Mouse (Mus musculus) lung, embryonic 14.5 days (tissue): ENCODE results near the gene Slc2a1. TPM values are rescaled to one million over a fixed set of nuclear protein-coding genes. Genes with fewer than 3 reads are reported as not detected.

Source experiments
- ATAC-seq: fragments of 200-750 bp; cut with Nextera tagmentation; 2 replicates; pipeline ENCODE4 v1.8.0; 2017; ENCODE audit warnings: mild to moderate bottlenecking, moderate TSS enrichment, moderate library complexity; ENCODE audit not compliant: insufficient read depth
- DNase-seq: peaks from one replicate; pipeline ENCODE4 v3.0.0-alpha.2; 2015
- H3K27ac ChIP-seq: fragments of 300-500 bp; sonication (generic); 2 replicates; pipeline ENCODE4 v1.5.1; 2014; ENCODE audit warnings: low read depth, mild to moderate bottlenecking, moderate library complexity
- H3K27me3 ChIP-seq: fragments of 300-500 bp; sonication (generic); 2 replicates; pipeline ENCODE4 v1.6.1; 2014; ENCODE audit warnings: low read length, control low read depth; ENCODE audit not compliant: insufficient read depth
- H3K36me3 ChIP-seq: fragments of 300-500 bp; sonication (generic); 2 replicates; pipeline ENCODE4 v1.6.1; 2014; ENCODE audit warnings: control low read depth; ENCODE audit not compliant: insufficient read depth
- H3K4me1 ChIP-seq: fragments of 300-500 bp; sonication (generic); 2 replicates; pipeline ENCODE4 v1.6.1; 2014; ENCODE audit warnings: antibody characterized with exemption, control low read depth; ENCODE audit not compliant: insufficient read depth
- H3K4me2 ChIP-seq: fragments of 300-500 bp; sonication (generic); 2 replicates; pipeline ENCODE4 v1.6.1; 2014; ENCODE audit warnings: mild to moderate bottlenecking
- H3K4me3 ChIP-seq: fragments of 300-500 bp; sonication (generic); 2 replicates; pipeline ENCODE4 v1.5.1; 2014; ENCODE audit warnings: low read depth, low read length
- H3K9ac ChIP-seq: fragments of 300-500 bp; sonication (generic); 2 replicates; pipeline ENCODE4 v1.6.1; 2014
- H3K9me3 ChIP-seq: fragments of 300-500 bp; sonication (generic); 2 replicates; pipeline ENCODE4 v1.6.1; 2016; ENCODE audit warnings: low read depth, low read length, control low read depth
- CTCF ChIP-seq: IDR thresholded peaks from 2 replicates; pipeline ENCODE4 v1.5.1; 2016; ENCODE audit warnings: antibody characterized with exemption, low read depth
- WGBS: fragments of 180-500 bp; shearing (Covaris S2); extraction: QIAGEN DNeasy Blood & Tissue Kit; methylation state at CpG from one replicate; pipeline ENCODE4 v1.1.7; 2014; 5-methylcytosine and 5-hydroxymethylcytosine counted together
- polyA plus RNA-seq: library from polyadenylated mRNA; unstranded; fragments of >200 nt; fragmentation: Nextera tagmentation; extraction: Ambion mirVana; gene quantifications from 2 replicates; pipeline ENCODE4 v1.2.1, GENCODE M21; 2014

Gene Slc2a1
- polyA plus RNA-seq, 1 experiment from 2014 or later: 70.7 TPM

DNA sequence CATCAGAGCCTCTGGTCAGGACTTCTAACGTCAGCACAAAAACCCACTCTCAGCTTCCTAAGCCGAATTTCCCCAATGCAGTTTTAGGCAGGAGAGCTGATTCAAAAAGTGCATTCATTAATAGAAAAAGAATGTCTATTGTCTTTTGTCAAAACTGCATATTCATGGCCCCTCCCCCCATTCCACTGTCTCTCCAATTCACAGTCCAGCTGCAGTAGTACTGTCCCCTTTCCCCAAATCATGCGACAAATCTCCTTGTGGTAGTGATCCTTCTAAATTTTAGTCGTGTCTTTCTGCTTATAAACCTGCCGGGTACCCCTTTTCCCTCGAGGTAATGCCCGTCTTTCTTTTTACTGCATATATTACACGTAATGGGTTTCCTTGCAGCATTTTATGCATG lies 30.3 kb downstream of the Slc2a1 start:
- H3K4me2 ChIP-seq: peak overlapping the region; percentile 46
- no peak overlapping the region for H3K9ac ChIP-seq
- H3K27me3 ChIP-seq: no peaks in the 10 kb centered on the region
- no peaks in the 10 kb centered on the region for H3K4me1 ChIP-seq
- ATAC-seq (no peak), DNase-seq (no peak)
- no peaks in the 10 kb centered on the region for H3K9me3 ChIP-seq
- no peak for TF ChIP-seq CTCF
- H3K27ac ChIP-seq: peak overlapping the region; percentile 8; the same call in 1 of the 2 replicates
- 65% methylated on average over 8 of the region's 8 CpGs for WGBS
- peaks cover 41% of the 10 kb centered on the region for H3K36me3 ChIP-seq
- no peak overlapping the region for H3K4me3 ChIP-seq

GRCm38 (mm10) chr4:119140126-119140525 lies 31.6 kb downstream of the Slc2a1 start:
- Histone ChIP-seq H3K9me3 (no peaks in the 10 kb centered on the region), H3K36me3 (peaks cover 28% of the 10 kb centered on the region), H3K9ac (no peak overlapping the region), H3K4me3 (no peak overlapping the region), H3K27me3 (no peaks in the 10 kb centered on the region), H3K4me1 (no peaks in the 10 kb centered on the region), H3K27ac (no peak overlapping the region), H3K4me2 (no peak overlapping the region)
- 57% methylated on average over 3 of the region's 3 CpGs for WGBS
- ATAC-seq (no peak), DNase-seq (peak; percentile 74)
- peak; percentile 90 for TF ChIP-seq CTCF

- Histone ChIP-seq H3K36me3 (peaks cover 17% of the 10 kb centered on the region), H3K4me3 (no peak overlapping the region), H3K9me3 (no peaks in the 10 kb centered on the region), H3K4me2 (no peak overlapping the region), H3K27me3 (no peaks in the 10 kb centered on the region), H3K9ac (no peak overlapping the region), H3K4me1 (no peaks in the 10 kb centered on the region), H3K27ac (no peak overlapping the region)
- no peak for TF ChIP-seq CTCF
- 56% methylated on average over 10 of the region's 10 CpGs for WGBS
- DNase-seq (no peak), ATAC-seq (no peak)
These were observed 32.7 kb downstream of the Slc2a1 start for GRCm38 (mm10) chr4:119141191-119141590.

DNA sequence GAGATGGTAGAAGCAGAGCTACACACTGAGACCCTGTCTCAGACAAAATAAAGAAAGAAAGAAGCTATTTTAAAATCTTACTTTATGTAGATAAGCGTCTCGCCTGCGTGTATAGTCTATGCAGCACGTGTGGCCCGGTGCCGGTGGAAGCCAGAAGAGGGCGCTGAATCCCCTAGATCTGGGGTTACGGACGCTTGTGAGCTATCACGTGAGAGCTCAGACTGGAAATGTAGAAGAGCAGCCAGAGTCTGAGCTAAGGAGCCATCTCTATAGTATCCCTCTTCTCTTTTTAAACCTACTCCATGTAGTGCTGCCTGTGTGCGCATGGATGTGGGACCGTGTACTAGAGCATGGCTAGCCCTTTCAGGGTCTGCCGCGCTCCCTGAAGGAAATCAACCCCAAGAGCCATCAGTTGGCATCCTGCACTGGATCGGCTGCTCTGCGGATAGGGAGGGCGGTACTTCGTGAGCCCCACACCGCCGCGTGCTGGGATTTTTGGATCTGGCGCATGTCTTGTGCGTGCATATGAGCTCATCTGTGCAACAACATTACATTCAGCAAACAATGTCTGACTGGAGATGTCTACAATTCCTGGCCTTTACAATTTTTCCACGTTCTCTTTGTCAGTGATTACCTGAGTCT lies 33.8 kb downstream of the Slc2a1 start:
- Histone ChIP-seq H3K4me1 (no peaks in the 10 kb centered on the region), H3K4me3 (no peak overlapping the region), H3K27me3 (no peaks in the 10 kb centered on the region), H3K4me2 (peak overlapping the region; percentile 56), H3K36me3 (peaks cover 6% of the 10 kb centered on the region), H3K9me3 (no peaks in the 10 kb centered on the region), H3K9ac (no peak overlapping the region), H3K27ac (no peak overlapping the region)
- ATAC-seq: peak; percentile 82
- WGBS: 26% methylated on average over 24 of the region's 24 CpGs
- DNase-seq: peak; percentile 90
- TF ChIP-seq CTCF: peak; percentile 75

DNA sequence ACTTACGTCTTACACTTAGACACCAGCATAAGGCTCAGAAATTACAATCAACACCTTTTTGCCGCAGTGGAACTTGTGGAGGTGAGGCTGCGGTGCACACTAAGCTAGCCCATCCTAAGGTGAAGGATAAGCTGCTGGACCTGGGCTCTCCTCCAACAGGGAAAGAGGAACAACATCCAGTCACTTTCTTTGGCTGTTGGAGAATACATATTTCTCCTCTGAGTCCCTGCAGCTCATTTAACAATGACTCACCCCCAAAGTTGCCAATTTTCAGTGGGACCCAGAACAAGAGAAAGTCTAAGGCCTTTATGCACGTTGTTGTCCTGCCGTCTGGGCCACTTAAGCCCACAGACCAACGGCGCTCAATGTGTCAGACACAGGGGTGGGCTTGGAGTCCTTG lies 38.3 kb downstream of the Slc2a1 start:
- no peaks in the 10 kb centered on the region for H3K36me3 ChIP-seq
- H3K4me2 ChIP-seq: no peak overlapping the region
- H3K9me3 ChIP-seq: no peaks in the 10 kb centered on the region
- H3K27ac ChIP-seq: no peak overlapping the region
- no peak for TF ChIP-seq CTCF
- no peak overlapping the region for H3K9ac ChIP-seq
- H3K27me3 ChIP-seq: no peaks in the 10 kb centered on the region
- ATAC-seq: no peak
- H3K4me1 ChIP-seq: no peaks in the 10 kb centered on the region
- DNase-seq: no peak
- no peak overlapping the region for H3K4me3 ChIP-seq
- WGBS: 81% methylated on average over 7 of the region's 7 CpGs

GRCm38 (mm10) chr4:119147347-119147746 lies 38.8 kb downstream of the Slc2a1 start:
- Histone ChIP-seq H3K27ac (no peak overlapping the region), H3K4me1 (no peaks in the 10 kb centered on the region), H3K4me3 (no peak overlapping the region), H3K9me3 (no peaks in the 10 kb centered on the region), H3K36me3 (no peaks in the 10 kb centered on the region), H3K4me2 (no peak overlapping the region), H3K9ac (no peak overlapping the region), H3K27me3 (no peaks in the 10 kb centered on the region)
- DNase-seq (no peak), ATAC-seq (no peak)
- no peak for TF ChIP-seq CTCF
- WGBS: 80% methylated on average over 5 of the region's 5 CpGs

DNA sequence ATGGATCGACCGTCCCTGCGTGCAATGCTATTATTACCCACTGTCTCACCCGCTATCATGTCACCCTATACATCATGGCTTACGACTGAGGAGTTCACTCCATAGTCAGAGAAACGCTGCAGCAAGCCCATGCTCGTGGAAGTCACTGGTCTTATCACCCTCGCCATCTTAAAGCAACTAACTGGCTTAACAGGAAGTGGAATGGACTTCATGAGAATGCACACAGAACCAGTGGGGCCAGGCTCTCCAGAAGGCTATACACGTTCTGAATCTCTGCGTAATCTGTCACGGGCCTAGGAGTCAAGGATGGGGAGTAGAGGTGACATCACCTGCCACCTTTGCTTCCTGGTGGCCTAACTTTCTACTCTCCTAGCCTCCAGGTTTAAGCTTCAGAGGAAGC lies 40.2 kb downstream of the Slc2a1 start:
- H3K4me1 ChIP-seq: no peaks in the 10 kb centered on the region
- ATAC-seq (no peak), DNase-seq (no peak)
- H3K9ac ChIP-seq: no peak overlapping the region
- H3K4me3 ChIP-seq: no peak overlapping the region
- no peaks in the 10 kb centered on the region for H3K9me3 ChIP-seq
- no peak overlapping the region for H3K4me2 ChIP-seq
- no peak for TF ChIP-seq CTCF
- H3K27ac ChIP-seq: no peak overlapping the region
- H3K36me3 ChIP-seq: no peaks in the 10 kb centered on the region
- 61% methylated on average over 11 of the region's 11 CpGs for WGBS
- no peaks in the 10 kb centered on the region for H3K27me3 ChIP-seq
